Mouse (Mus musculus) neural tube, embryonic 13.5 days (tissue): ENCODE data around the gene Mamstr. TPM values are rescaled to one million over a fixed set of nuclear protein-coding genes. Genes with fewer than 3 reads are reported as not detected.

ENCODE experiments used
- ATAC-seq: fragments of 200-750 bp; cut with Nextera tagmentation; 2 replicates; pipeline ENCODE4 v1.8.0; 2017; ENCODE audit warnings: low read depth, mild to moderate bottlenecking, moderate TSS enrichment, moderate library complexity
- H3K27ac ChIP-seq: fragments of 300-500 bp; sonication (generic); replicated peaks from 2 replicates; pipeline ENCODE4 v1.5.1; 2015; ENCODE audit warnings: moderate library complexity, mild to moderate bottlenecking, inconsistent platforms
- H3K27me3 ChIP-seq: fragments of 300-500 bp; sonication (generic); 2 replicates; pipeline ENCODE4 v1.6.1; 2015; ENCODE audit warnings: mild to moderate bottlenecking, inconsistent platforms
- H3K36me3 ChIP-seq: fragments of 300-500 bp; sonication (generic); 2 replicates; pipeline ENCODE4 v1.6.1; 2015; ENCODE audit warnings: mild to moderate bottlenecking, inconsistent platforms
- H3K4me1 ChIP-seq: fragments of 300-500 bp; sonication (generic); replicated peaks from 2 replicates; pipeline ENCODE4 v1.6.1; 2015; ENCODE audit warnings: inconsistent platforms
- H3K4me2 ChIP-seq: fragments of 300-500 bp; sonication (generic); 2 replicates; pipeline ENCODE4 v1.6.1; 2015; ENCODE audit warnings: inconsistent platforms, mild to moderate bottlenecking, moderate library complexity
- H3K4me3 ChIP-seq: fragments of 300-500 bp; sonication (generic); 2 replicates; pipeline ENCODE4 v1.5.1; 2015; ENCODE audit warnings: mild to moderate bottlenecking, inconsistent platforms
- H3K9ac ChIP-seq: fragments of 300-500 bp; sonication (generic); 2 replicates; pipeline ENCODE4 v1.6.1; 2015; ENCODE audit warnings: moderate library complexity, mild to moderate bottlenecking, inconsistent platforms
- H3K9me3 ChIP-seq: fragments of 300-500 bp; sonication (generic); 2 replicates; pipeline ENCODE4 v1.6.1; 2016; ENCODE audit warnings: inconsistent platforms
- WGBS: fragments of 180-500 bp; shearing (Covaris S2); methylation state at CpG from one replicate; pipeline ENCODE4 v1.1.7; 2015; 5-methylcytosine and 5-hydroxymethylcytosine counted together
- polyA plus RNA-seq: library from polyadenylated mRNA; unstranded; fragments of >200 nt; fragmentation: Nextera tagmentation; extraction: Ambion mirVana; gene quantifications from 2 replicates; pipeline ENCODE4 v1.2.1, GENCODE M21; 2015

Mamstr gene
- polyA plus RNA-seq, 1 experiment from 2014 or later, result 3.1 TPM

GRCm38 (mm10) chr7:45617042-45617695 is 22.6 kb upstream of the Mamstr start, which contains the start of gene Fut1:
Fut1 (plus strand) TSS chr7:45617289.
- no peak within 1 kb of the TSS for H3K27ac ChIP-seq
- H3K36me3 ChIP-seq, result no peaks in the 10 kb centered on the region
- H3K4me3 ChIP-seq, result 0 out of 2 replicates have a peak within 1 kb of the TSS, but pooled peaks have one; percentile 4
- no peaks in the 10 kb centered on the region for H3K9me3 ChIP-seq
- peak within 1 kb of the TSS; percentile 24 for H3K4me2 ChIP-seq
- H3K27me3 ChIP-seq, result peaks cover 53% of the 10 kb centered on the region
- no peak within 1 kb of the TSS for H3K9ac ChIP-seq
- ATAC-seq, result no peak
- H3K4me1 ChIP-seq, result peaks cover 8% of the 10 kb centered on the region; the same call in 1 of the 2 replicates
- WGBS, result 8% methylated on average over 31 of the region's 31 CpGs

- 75% methylated on average over 5 of the region's 5 CpGs for WGBS
- Histone ChIP-seq H3K4me1 (peaks cover 8% of the 10 kb centered on the region; the same call in 1 of the 2 replicates), H3K36me3 (no peaks in the 10 kb centered on the region), H3K9me3 (no peaks in the 10 kb centered on the region), H3K27ac (no peak overlapping the region), H3K27me3 (peaks cover 53% of the 10 kb centered on the region), H3K9ac (no peak overlapping the region), H3K4me3 (no peak overlapping the region), H3K4me2 (no peak overlapping the region)
- no peak for ATAC-seq
These were observed 21.5 kb upstream of the Mamstr start for GRCm38 (mm10) chr7:45618316-45618715.

- Histone ChIP-seq H3K27ac (no peak overlapping the region), H3K4me2 (no peak overlapping the region), H3K27me3 (peaks cover 53% of the 10 kb centered on the region), H3K9me3 (no peaks in the 10 kb centered on the region), H3K9ac (no peak overlapping the region), H3K36me3 (no peaks in the 10 kb centered on the region), H3K4me3 (no peak overlapping the region), H3K4me1 (peaks cover 8% of the 10 kb centered on the region; the same call in 1 of the 2 replicates)
- ATAC-seq, result no peak
- WGBS, result 85% methylated on average over 5 of the region's 5 CpGs
These were observed 20.2 kb upstream of the Mamstr start for GRCm38 (mm10) chr7:45619592-45619991.

GRCm38 (mm10) chr7:45621443-45621842 is 18.3 kb upstream of the Mamstr start, which contains the start of gene Izumo1:
Izumo1 (plus strand) TSS chr7:45621811.
- Histone ChIP-seq H3K4me1 (peaks cover 8% of the 10 kb centered on the region; the same call in 1 of the 2 replicates), H3K27ac (no peak within 1 kb of the TSS), H3K4me2 (no peak within 1 kb of the TSS), H3K9ac (no peak within 1 kb of the TSS), H3K9me3 (no peaks in the 10 kb centered on the region), H3K36me3 (no peaks in the 10 kb centered on the region), H3K27me3 (peaks cover 35% of the 10 kb centered on the region), H3K4me3 (no peak within 1 kb of the TSS)
- 36% methylated on average over 9 of the region's 9 CpGs for WGBS
- ATAC-seq, result no peak

GRCm38 (mm10) chr7:45623507-45623906 is 16.3 kb upstream of the Mamstr start:
- 94% methylated on average over 11 of the region's 11 CpGs for WGBS
- ATAC-seq, result no peak
- Histone ChIP-seq H3K27me3 (peaks cover 26% of the 10 kb centered on the region), H3K4me3 (no peak overlapping the region), H3K9me3 (no peaks in the 10 kb centered on the region), H3K4me2 (no peak overlapping the region), H3K27ac (no peak overlapping the region), H3K4me1 (peaks cover 12% of the 10 kb centered on the region), H3K9ac (no peak overlapping the region), H3K36me3 (no peaks in the 10 kb centered on the region)

GRCm38 (mm10) chr7:45624718-45625117 is 15.1 kb upstream of the Mamstr start:
- no peak overlapping the region for H3K4me2 ChIP-seq
- no peak for ATAC-seq
- peaks cover 12% of the 10 kb centered on the region for H3K4me1 ChIP-seq
- no peaks in the 10 kb centered on the region for H3K36me3 ChIP-seq
- peaks cover 14% of the 10 kb centered on the region for H3K27me3 ChIP-seq
- H3K9me3 ChIP-seq, result no peaks in the 10 kb centered on the region
- H3K4me3 ChIP-seq, result no peak overlapping the region
- 79% methylated on average over 3 of the region's 3 CpGs for WGBS
- H3K27ac ChIP-seq, result no peak overlapping the region
- H3K9ac ChIP-seq, result no peak overlapping the region

- Histone ChIP-seq H3K4me2 (no peak overlapping the region), H3K27ac (no peak overlapping the region), H3K9me3 (no peaks in the 10 kb centered on the region), H3K4me1 (peaks cover 17% of the 10 kb centered on the region), H3K9ac (no peak overlapping the region), H3K4me3 (no peak overlapping the region), H3K36me3 (no peaks in the 10 kb centered on the region), H3K27me3 (peaks cover 15% of the 10 kb centered on the region)
- ATAC-seq, result no peak
- 91% methylated on average over 8 of the region's 8 CpGs for WGBS
These were observed 14.3 kb upstream of the Mamstr start for GRCm38 (mm10) chr7:45625481-45625880.

- Histone ChIP-seq H3K27me3 (peaks cover 20% of the 10 kb centered on the region), H3K9me3 (no peaks in the 10 kb centered on the region), H3K4me3 (no peak overlapping the region), H3K36me3 (no peaks in the 10 kb centered on the region), H3K9ac (no peak overlapping the region), H3K4me1 (peaks cover 21% of the 10 kb centered on the region), H3K27ac (no peak overlapping the region), H3K4me2 (no peak overlapping the region)
- no peak for ATAC-seq
- 91% methylated on average over 7 of the region's 7 CpGs for WGBS
These were observed 13.2 kb upstream of the Mamstr start for GRCm38 (mm10) chr7:45626571-45627076.

- Histone ChIP-seq H3K36me3 (no peaks in the 10 kb centered on the region), H3K27ac (peak within 1 kb of the TSS; percentile 93), H3K4me1 (peaks cover 22% of the 10 kb centered on the region), H3K4me3 (peak within 1 kb of the TSS; percentile 58), H3K4me2 (peak within 1 kb of the TSS; percentile 91), H3K9ac (peak within 1 kb of the TSS; percentile 87), H3K9me3 (no peaks in the 10 kb centered on the region), H3K27me3 (peaks cover 25% of the 10 kb centered on the region)
- 84% methylated on average over 9 of the region's 9 CpGs for WGBS
- ATAC-seq, result no peak
These were observed 12.5 kb upstream of the Mamstr start, which contains the start of gene Rasip1 for GRCm38 (mm10) chr7:45627261-45627660. Rasip1 (plus strand) TSS chr7:45627488.

- peak overlapping the region; percentile 87 for H3K9ac ChIP-seq
- H3K4me3 ChIP-seq, result peak overlapping the region; percentile 58
- ATAC-seq, result peak; percentile 79
- H3K36me3 ChIP-seq, result no peaks in the 10 kb centered on the region
- peaks cover 31% of the 10 kb centered on the region for H3K4me1 ChIP-seq
- H3K27ac ChIP-seq, result peak overlapping the region; percentile 93
- peaks cover 36% of the 10 kb centered on the region for H3K27me3 ChIP-seq
- H3K4me2 ChIP-seq, result peak overlapping the region; percentile 91
- under 1% methylated on average over 99 of the region's 105 CpGs for WGBS
- no peaks in the 10 kb centered on the region for H3K9me3 ChIP-seq
These were observed 11.1 kb upstream of the Mamstr start for GRCm38 (mm10) chr7:45628364-45629294.

GRCm38 (mm10) chr7:45630064-45630907 is 9.5 kb upstream of the Mamstr start:
- Histone ChIP-seq H3K9me3 (no peaks in the 10 kb centered on the region), H3K27ac (no peak overlapping the region), H3K36me3 (no peaks in the 10 kb centered on the region), H3K4me3 (no peak overlapping the region), H3K9ac (no peak overlapping the region), H3K4me2 (no peak overlapping the region), H3K27me3 (peaks cover 36% of the 10 kb centered on the region), H3K4me1 (peaks cover 31% of the 10 kb centered on the region)
- peak; percentile 16; the same call in 1 of the 2 replicates for ATAC-seq
- 72% methylated on average over 23 of the region's 23 CpGs for WGBS
